In genomic region chr2:26280594-26280993, GRCm38 (mm10) we compare ENCODE assay signal across 14 mouse cellular contexts. TPM values are rescaled to one million over a fixed set of nuclear protein-coding genes. Genes with fewer than 3 reads are reported as not detected.
"Had no signal": no experiment of that assay in that cellular context is flagged by ENCODE, and none has a peak within 500 bp of the region (broad histone marks: within the 10 kb centered on the region; RNA-seq: fewer than 3 reads in every experiment).

No protein-coding gene starts in this region.

- H3K27me3 ChIP-seq: neural tube, embryonic 15.5 days had no signal

- H3K4me2 ChIP-seq: limb, embryonic 13.5 days; neural tube, embryonic 15.5 days had no signal

- DNase-seq: kidney, postnatal 10 days; kidney, postnatal 4 days; lung, adult 18-20 months; midbrain, embryonic 14.5 days; spleen, adult 18-20 months; thymus, postnatal 4 days had no signal

- H3K4me1 ChIP-seq: limb, embryonic 13.5 days had no signal

- H3K9me3 ChIP-seq: limb, embryonic 13.5 days; neural tube, embryonic 15.5 days had no signal

- H3K27ac ChIP-seq: layer of hippocampus, adult 2 months; limb, embryonic 13.5 days; liver, embryonic 14.5 days; neural tube, embryonic 15.5 days had no signal

- H3K36me3 ChIP-seq: limb, embryonic 13.5 days; neural tube, embryonic 15.5 days had no signal

- H3K4me3 ChIP-seq: layer of hippocampus, adult 2 months; limb, embryonic 13.5 days; myocyte; neural tube, embryonic 15.5 days had no signal

- H3K9ac ChIP-seq: limb, embryonic 13.5 days; liver, embryonic 14.5 days; neural tube, embryonic 15.5 days had no signal

RNA-seq across cellular contexts. Expression of gene Ccdc187, which starts 13.8 kb away (rescaled TPM):
- total RNA-seq: megakaryocyte-erythroid progenitor cell, adult 5-6 weeks had no signal
- polyA plus RNA-seq: liver, adult 2 months; neural tube, embryonic 11.5 days had no signal
